Mouse (Mus musculus) heart, adult 11 months (tissue): ENCODE results near the gene Arhgap35.

Experiments
- DNase-seq: peaks from one replicate; pipeline ENCODE4 v3.0.0; 2022

Arhgap35 gene

DNA sequence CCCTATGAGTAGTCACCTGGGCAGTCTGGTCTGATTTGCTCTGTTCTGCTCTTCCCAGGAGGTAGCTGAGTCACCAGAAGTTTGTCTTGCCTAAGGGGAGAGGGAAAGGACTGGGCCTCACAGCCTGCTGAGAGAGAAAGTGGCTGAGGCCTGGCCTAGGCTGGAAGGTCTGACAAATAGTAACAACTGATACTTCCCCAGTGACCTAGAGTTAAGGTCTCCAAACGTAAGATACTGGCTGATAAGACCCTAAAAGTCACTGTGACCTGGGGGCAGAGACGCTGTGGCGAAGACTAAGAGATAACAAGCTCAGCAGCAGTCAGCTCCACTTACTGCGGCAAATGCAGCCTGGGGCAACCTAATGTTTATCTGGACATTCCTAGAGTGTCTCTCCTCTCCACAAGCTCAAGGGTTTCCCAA is 13.1 kb downstream of the Arhgap35 start:
- no peak for DNase-seq

DNA sequence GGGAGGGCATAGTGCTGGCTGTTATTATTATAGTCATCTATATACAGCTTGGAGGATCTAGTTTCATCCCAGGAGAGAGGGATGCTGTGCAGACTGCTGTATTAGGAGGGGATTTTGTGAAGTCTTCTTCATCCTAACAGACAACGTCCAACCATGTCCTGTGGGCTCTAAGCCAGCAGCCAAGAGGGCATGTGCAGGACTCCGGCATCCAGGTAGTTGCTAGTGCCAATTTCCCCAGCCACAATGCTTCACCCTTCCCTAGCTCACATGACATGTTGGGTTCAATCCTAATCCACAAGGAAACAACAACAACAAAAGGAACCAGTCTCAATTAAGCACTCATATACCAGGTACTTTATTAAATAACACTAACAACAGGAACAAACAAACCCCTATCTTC is 15.8 kb downstream of the Arhgap35 start:
- peak; percentile 74 for DNase-seq

DNA sequence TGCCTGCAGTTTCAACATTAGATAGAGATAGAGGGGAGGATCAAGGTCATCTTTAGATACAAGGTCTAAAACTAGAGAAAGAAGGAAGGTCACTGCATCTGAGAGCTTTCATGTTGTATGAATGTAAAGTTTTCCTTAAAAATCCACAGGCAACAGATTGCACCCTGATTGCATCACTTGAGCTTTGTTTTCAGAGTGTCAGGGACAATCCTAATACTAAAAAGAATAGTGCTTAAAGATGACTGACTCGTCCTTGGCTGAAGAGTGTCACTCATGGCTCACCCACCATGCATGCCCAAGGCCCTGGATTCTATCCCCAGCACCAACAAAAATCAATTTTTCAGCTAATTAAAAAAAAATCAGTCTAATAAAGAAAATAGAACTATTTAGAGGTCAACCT is 23.5 kb downstream of the Arhgap35 start:
- DNase-seq, result peak; percentile 17

DNA sequence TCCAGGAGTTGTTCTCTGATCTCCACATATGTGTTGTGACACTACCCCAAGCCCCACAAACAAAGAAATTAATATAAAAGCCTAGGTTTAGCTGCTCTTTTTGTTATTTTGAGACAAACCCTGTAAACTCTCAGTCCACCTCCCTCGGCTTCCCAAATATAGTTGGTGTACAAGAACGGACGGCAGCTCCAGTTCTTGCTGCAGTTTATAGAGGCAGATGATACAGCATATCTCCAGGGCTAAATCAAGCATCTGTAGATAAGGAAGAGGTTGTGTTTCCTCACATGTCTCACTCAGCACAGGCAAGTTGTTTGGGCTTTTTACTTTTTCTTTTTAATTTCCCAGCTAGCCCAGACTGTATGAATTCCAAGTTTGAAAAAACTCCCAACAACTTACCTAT is 27.1 kb downstream of the Arhgap35 start:
- peak; percentile 76 for DNase-seq

DNA sequence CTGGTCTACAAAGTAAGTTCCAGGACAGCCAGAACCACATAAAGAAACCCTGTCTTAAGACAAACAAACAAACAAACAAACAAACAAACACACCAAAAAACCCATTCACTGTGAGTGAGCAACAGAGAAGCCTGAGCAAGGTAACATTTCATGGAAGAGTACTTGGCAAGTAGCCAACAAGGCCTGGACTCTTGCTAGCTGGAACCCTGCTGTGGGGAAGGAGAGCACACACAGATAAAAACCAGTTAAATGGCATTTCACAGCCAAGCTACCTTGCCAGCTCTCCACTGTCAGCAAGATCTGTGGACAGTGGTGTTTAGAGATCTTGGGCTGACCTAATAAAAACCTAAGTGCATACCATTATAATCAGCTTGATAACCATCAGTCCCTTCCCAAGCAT is 30.4 kb downstream of the Arhgap35 start:
- no peak for DNase-seq

DNA sequence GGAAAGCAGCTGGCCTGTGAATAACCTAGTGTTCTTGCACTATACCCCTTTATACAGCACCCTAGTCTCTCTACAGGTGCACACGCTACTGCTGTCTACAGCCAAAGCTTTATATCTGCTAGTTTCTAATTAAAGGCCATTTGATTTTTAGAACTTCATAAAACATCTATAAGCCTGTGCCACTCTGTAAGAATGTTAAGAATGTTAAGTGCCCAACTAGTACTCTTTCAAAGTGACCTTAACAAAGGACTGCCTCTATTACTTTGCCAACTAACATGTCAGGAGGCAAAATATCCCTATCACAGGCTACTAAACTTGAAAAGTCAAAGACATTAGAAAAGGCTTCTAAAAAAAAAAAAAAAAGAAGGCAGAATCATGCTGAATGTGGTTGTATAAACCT is 31.0 kb downstream of the Arhgap35 start:
- no peak for DNase-seq

DNA sequence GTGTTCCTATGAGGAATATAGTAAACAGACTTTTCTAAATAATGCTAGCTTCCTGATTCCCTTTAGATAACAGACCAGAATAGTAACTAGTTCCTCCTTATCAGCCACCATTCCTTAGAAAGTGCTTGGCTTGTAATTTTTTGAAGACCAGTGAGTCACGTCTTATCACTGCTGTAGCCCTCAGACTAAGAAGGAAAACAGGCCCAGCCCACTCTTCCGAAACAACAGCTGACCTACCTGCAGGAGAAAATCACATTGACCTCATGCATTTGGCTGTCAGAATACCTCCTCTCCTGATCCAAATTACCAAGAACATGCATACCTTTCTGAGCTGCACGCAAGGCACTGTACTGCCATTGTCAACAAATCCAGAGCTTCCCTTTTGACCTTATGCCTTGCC is 32.5 kb downstream of the Arhgap35 start:
- peak; percentile 83 for DNase-seq

DNA sequence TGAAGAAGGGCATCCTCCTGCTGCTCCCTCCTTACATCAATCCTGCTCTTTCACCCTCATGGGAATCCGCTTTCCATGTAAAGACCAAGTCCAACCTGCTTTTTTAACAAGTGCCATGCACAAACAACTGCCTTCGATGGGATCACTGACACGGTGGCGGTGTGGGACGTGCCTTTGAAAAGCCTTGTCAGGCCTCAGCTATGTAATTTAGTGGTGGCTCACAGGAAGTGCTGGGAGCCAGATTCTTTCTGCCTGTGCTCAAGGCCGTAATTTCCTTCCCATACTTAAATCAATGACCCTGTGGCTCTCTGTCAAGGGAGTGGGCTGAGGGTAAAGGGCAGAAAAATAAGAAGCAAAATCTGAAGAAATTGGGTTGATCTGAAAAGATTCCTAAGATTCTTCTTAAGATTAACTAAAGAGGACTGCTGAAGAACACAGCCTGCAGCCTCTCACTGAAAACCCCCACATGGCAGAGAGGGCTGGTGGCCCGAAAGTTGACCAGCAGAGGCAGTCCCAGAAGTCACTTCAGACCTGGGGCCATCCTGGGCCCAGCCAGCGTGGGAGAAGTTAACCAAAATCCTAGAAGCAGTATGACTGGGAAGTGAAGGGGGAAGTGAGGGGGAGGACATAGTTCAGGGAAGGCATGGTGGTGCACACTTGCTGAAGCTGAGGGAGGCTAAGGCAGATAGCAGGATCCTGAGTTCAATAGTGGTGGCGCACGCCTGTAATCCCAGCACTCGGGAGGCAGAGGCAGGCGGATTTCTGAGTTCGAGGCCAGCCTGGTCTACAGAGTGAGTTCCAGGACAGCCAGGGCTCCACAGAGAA is 33.3 kb downstream of the Arhgap35 start:
- peak; percentile 90 for DNase-seq

DNA sequence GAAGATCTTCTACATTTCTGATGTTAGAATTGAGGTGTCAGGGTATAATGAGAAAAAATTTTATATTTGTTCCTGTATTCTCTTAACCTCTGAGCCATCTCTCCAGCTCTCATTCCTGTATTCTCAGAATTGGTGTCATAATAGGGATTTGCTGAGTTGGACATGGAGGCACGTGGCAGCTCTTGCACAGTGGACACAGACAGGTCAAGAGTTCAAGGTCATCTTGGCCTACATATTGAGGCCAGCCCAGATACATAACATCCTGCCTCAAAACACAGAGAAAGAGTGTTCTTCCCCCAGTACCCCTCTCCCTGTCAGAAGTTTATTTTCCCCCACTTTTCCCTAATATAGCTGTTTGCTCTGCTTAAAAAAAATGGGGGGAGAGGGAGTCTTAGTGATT is 38.1 kb downstream of the Arhgap35 start:
- peak; percentile 46 for DNase-seq

DNA sequence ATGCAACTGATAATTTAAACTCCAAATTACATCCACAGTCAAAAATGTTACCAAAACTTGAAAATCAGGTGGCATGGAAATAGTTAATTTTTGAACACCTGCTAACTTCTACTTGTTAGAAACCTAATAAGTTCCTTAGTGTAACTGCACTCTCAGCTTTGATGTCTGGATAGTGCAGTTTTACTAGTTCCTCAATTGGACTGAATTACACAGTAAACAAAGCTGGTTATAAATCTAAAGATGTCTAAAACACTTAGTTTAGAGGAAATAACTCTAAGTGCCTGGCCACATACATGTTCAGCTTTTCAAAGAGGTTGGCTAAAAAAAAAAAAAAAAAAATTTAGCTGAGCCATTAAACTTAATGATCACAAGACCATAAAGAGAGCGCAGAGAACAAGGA is 43.6 kb downstream of the Arhgap35 start:
- no peak for DNase-seq

DNA sequence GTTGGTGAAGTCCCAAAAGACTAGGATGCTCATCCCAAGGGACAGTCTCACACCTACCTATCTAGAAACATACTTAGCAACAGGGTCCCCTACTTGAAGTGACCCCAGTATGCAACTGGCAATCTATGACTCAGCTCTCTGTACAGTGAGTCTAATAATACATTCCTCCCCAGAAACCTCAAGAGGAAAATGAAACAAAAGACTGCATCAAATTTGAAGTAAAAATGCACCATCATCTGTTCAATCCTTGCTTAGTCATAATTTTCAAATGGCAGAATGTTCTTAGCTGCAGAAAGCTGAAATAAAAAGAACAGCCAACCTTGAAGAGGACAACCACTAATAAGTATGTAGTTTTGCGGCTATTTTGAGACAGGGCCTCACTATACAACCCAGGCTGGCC is 44.1 kb downstream of the Arhgap35 start:
- DNase-seq, result peak; percentile 4

DNA sequence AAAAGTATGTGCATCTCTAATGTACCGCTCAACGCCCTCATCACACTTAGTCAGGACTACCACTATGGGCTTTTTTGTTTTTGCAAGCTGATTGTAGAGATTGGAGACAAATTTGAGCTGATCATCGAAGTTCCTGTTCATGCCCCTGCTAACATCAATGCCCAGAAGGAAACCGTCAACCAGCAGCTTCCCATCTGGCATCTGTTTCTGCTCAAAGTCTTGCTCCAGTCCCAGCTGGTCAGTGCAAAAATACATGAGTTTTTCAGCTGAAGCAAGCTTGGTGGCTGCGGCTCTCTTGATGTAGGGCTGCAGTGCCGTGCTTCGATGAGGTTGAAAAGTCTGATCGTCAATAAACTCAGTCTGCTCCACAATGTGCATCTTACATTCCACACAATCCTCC is 50.3 kb downstream of the Arhgap35 start:
- no peak for DNase-seq

DNA sequence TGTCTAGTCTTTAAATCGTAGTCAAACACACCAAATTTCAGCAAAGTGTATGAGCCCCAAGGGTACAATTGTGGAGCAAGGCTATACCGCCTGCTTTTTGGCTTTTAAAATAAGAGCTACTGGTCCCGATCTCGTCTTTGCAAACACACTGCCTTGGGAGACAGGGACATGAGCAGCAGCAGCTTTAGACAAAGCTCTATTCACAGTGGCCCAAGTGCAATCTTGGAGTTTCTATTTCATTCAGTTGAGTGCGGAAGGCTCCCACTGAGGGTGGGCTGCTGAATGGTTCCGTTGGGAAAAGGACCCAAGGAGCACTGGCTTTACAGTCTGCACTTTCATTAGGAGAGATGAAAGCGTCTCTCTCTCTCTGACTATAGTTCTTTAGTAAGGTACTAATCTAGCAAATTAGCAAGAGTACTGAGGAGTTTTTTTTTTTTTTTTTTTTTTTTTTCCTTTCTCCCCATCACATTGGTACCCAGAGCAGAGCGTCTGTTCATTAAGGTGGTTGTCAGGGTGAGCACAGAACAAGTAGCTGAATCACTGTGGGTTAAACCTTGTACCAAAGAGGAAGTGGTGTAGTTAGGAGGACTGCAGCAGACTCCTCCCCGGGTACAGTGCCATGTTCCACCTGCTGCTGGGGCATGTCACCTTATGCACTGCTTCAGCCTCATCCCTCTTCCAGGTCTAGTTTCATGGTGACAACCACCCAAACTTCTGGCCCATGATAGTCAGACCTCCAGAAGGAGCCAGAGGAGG is 56.8 kb downstream of the Arhgap35 start:
- DNase-seq, result peak; percentile 55

DNA sequence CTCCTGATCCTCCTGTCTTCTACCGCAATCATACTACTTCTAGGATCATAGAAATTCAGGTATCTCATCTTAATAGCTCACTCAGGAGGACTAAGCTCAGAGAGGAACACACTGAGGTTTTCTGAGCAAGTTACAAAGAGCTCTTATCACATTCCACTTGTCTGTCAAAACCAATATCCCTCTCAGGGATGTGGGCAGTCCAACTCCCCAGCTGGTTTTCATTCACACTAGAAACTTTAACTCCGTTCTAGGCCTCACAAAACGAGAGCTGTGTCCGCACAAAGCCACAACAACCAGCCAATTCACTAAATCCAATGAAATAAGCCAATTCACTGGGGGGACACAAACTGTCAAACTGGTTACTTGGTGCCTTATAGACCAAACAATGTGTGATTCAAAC is 57.5 kb downstream of the Arhgap35 start:
- DNase-seq, result no peak

DNA sequence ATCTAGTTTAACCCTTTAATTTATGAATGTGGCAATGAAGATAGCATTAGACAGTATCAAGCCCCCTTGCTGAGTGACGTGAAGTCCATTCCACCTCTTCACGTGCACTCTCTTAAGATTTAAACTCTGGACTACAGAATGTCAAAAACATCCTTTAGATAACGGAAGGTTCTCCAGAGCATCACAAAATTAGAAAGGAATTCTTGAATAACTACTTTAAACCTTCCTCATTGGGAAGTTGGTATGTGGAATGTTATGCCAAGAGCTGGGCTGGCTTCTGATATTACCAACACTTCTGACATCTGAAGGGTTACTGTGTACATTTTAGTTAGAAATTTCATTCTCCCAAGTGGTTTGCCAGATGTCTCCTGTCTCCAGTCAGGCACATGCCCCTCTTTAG is 60.6 kb downstream of the Arhgap35 start:
- peak; percentile 12 for DNase-seq

DNA sequence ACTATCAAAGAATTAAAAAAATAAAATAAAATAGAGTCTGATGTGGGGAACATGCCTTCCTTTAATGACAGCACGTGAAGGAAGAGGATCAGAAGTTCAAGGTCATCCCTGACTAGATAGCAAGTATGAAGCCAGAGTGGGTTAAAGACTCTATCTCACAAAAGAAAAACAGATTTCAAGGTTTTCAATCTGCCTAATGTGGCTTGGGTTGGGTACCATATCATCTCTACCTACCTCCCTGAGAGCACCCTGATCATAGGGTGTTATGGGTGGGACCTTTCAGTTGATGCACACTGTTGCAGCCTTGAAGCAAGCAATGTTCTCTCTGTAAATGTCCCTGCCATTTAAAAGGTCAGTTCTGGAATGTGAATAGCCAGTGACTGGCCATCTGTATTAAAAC is 63.2 kb downstream of the Arhgap35 start:
- no peak for DNase-seq

DNA sequence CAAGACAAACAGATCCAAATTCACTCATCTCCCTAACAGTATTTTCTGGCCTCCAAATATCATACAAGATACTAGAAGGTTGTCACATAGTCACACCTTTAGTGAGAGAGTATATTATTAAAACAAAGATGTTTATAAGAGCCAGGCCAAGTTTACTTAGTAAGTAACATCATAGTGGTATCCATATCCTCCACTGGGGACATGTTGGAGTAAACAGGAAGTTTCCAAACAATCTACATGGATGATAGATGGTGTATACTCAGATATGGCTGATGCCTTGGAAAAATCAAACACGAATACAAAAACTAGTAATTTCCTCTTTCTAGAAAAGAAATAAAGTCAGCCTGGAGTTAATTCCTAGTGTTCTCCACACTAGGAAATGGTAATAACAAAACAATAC is 65.5 kb downstream of the Arhgap35 start:
- DNase-seq, result no peak

DNA sequence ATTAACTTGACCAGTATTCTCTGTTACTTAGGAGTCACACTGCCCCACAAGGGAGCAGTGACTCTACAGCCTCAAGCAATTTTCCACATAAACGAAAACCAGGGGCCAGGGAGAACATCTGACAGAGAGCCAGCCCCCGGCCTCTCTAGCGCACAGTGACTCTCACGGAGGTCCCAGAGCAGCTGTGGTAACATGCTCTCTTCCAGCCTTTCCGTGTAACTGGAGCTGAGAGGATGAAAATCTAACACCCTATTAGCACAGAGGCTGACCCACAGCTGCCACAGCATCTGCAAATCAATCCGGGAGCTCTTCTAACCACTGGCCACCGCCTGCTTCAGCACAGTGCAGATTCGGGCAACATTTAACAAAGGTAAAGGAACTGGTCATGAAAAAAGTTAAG is 70.0 kb downstream of the Arhgap35 start:
- DNase-seq, result peak; percentile 90

DNA sequence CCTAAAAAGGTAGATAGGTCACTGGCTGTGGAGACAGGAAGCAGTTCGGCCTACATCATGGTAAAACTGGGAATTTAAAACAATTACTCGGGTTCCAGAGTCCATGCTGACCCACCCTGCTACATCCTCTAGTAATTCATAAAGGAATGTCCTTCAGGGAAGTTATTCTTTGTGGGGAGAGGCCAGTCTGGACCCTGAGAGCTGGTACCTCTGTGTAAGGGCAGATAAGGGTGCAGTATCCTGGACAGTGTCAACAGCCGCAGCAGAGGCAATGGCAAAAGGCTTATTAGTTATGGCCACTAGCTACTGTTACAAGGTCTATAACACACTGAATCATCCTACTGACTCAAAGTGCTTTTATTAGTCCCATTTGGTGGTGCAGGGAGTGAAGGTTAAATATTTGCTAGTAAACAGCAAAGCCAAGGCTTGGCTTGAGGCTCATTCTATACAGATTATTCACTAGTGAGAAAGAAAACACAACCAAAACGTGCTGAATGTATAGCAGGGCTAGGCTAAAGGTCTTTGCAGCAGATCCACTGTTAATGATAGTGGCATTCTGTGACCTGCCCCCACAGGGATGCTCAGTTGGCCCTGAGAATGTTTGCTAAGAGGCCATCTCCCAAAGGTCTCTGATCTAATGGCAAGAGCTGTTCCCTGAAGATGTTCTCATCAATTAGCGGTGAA is 77.4 kb downstream of the Arhgap35 start:
- no peak for DNase-seq

DNA sequence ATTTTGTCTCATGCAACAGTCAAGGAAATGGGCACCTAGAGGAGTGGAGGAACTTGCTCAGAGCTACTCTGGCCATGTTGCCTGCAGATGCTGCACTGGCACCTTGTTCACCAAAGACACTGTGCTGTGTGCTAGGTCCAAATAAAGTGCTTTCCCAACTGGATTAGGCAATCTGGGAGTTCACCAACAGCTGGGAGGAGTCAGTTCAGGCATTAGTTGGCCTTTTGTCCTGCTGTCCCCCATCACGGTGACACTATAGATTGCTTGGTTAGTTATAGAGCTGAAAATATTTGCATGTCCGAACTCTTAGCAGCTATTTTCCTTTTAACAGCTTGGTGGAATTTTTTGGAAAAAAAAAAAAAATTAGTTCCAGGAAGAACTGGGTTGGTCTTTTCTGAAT is 88.8 kb downstream of the Arhgap35 start:
- DNase-seq, result peak; percentile 89

DNA sequence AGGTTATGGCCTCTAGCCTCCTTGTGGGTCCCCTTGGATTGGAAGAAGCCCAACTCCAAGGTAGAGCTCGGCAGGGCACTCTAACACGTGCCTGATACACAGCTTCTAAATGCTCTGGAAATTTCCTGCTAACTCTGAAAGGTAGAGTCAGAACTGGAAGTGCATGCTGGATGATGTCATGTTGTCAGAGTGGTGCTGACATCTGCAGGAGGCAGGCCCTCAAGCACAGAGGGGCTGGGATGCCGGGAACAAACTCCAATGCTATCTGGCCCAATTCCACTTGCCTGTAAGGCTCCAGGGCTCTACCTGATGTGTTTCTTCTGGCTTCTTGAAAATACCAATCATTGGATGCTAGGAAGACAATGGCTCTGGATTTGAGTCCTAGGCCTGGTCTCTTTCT is 89.3 kb downstream of the Arhgap35 start:
- DNase-seq, result peak; percentile 93

DNA sequence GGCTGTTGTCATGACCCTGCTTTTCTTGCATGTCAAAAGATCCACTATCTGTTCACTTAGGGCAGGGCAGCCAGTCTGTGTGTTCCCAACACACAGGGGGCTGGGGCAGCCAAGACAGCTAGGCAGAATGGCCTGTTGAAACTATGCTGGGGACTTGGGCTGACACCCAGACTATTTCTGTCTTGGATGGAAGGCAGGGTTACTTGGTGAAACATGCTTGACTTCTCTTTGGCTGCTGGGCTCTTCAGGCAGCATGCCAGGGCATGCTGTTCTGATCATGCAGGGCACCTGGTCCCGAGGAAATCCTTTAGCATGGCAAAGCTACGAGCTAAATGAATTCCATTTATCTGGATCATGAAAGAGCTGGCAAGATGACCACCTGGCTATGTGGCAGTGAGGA is 90.5 kb downstream of the Arhgap35 start:
- peak; percentile 97 for DNase-seq

DNA sequence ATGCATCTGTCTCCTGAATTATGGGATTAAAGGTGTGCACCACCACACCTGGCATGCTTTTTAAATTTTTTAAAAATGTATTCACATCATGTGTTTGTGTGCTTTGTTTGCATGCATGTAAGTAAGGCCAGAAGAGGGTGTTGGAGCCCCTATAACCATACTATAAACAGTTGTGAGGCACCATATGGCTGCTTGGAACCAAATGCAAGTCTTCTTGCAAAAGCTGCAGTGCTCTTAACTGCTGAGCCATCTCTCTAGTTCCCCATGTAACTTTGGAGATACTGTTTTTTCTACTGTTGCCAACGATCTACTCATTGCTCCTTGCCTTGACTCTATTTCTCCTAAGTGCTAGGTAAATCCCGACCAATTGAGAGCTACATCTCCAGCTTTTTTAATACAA is 95.5 kb downstream of the Arhgap35 start:
- DNase-seq, result no peak

DNA sequence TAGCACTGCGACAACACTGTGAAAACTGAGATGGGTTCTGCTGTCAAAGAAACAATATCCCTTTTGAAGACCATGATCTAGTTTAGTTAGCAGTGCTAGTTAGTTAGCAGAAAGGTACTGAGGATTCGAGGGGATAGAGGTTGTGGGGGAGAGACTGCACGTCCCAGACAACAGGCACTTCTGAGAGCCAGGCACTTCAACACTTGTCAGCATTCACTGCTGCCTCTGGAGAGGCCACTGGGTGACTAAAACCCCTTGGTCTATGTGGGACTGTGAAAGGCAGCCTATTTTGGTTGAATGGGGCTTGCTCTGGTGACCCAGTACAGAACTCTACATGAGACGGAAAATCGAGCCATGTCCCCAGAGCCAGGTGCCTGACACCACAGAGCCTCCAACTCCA is 97.6 kb downstream of the Arhgap35 start:
- DNase-seq, result no peak
